10 mouse cellular contexts compared by ENCODE assay signal in the genomic region with DNA sequence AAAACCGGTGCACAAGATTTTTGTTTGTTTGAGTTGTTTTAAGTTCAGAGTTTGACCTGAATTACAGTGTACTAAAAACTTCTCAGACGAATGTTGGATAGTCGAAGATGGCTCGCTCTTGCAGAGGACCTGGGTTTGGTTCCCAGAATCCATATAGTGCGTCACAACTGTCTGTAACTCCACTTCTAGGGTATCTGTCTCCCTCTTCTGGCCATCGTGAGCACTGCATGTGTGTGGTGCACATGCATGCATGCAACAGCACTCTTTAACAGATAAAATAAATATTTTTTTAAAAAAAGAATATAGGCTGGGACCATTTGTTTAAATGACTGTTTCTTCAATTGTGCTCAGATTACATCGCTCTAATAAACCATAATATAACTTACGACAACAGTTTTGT. TPM values are rescaled to one million over a fixed set of nuclear protein-coding genes. Genes with fewer than 3 reads are reported as not detected.
DNase-seq lines count a peak whose midpoint lies in the region; ATAC-seq and TF ChIP-seq lines count a peak whose summit lies in the region.
"Had no signal": no experiment of that assay in that cellular context is flagged by ENCODE, and none has a peak within 500 bp of the region (broad histone marks: within the 10 kb centered on the region; RNA-seq: fewer than 3 reads in every experiment).

No protein-coding gene starts in this region.

- H3K9ac ChIP-seq in liver, embryonic 11.5 days (ENCODE audit: low read depth, low read length), result no peak overlapping the region

- H3K27me3 ChIP-seq in cerebellum, adult 2 months (ENCODE audit: control insufficient read depth, insufficient read depth, low read length), result no peaks in the 10 kb centered on the region
- H3K27me3 ChIP-seq in liver, embryonic 11.5 days (replicated peaks; ENCODE audit: control insufficient read depth, insufficient read depth, low read length), result no peaks in the 10 kb centered on the region

- H3K4me1 ChIP-seq in cerebellum, adult 2 months (ENCODE audit: control insufficient read depth, insufficient read depth, low read length), result no peaks in the 10 kb centered on the region; the same call in 1 of the 2 replicates
- peaks cover 8% of the 10 kb centered on the region for H3K4me1 ChIP-seq in liver, embryonic 11.5 days (replicated peaks; ENCODE audit: control insufficient read depth, insufficient read depth, low read length)
- H3K4me1 ChIP-seq in embryonic fibroblast, embryonic 13.5 days (ENCODE audit: control insufficient read depth, insufficient read depth, low read length), result no peaks in the 10 kb centered on the region; the same call in 1 of the 2 replicates

- no peak for DNase-seq in cerebellum, adult 2 months
- DNase-seq in cerebellum, postnatal 36 days, result no peak
- DNase-seq in liver, result peak; percentile 52
- DNase-seq in liver, embryonic 11.5 days (ENCODE audit: low spot score), result no peak
- DNase-seq in thymus, postnatal 0 days (ENCODE audit: low spot score), result peak; percentile 29
- no peak for DNase-seq in layer of hippocampus, adult 9-11 months
- DNase-seq: right cerebral cortex, postnatal 14 days had no signal

- no peak overlapping the region for H3K27ac ChIP-seq in cerebellum, adult 2 months (ENCODE audit: insufficient read depth, low read length)
- no peak overlapping the region for H3K27ac ChIP-seq in liver, embryonic 11.5 days (ENCODE audit: low read depth, low read length)
- H3K27ac ChIP-seq in embryonic fibroblast, embryonic 13.5 days (ENCODE audit: insufficient read depth, low read length), result no peak overlapping the region

- TF ChIP-seq POLR2A in cerebellum, adult 2 months (IDR thresholded peaks at IDR 0.05; ENCODE audit: borderline replicate concordance, insufficient read depth, low read length), result no peak
- no peak for TF ChIP-seq POLR2A in embryonic fibroblast, embryonic 13.5 days (IDR thresholded peaks at IDR 0.05; ENCODE audit: low read depth, low read length)

- no peaks in the 10 kb centered on the region for H3K36me3 ChIP-seq in liver, embryonic 11.5 days (ENCODE audit: control insufficient read depth, insufficient read depth, low read length)

- 0 out of 2 replicates have a peak, but pooled peaks cover 3% of the 10 kb centered on the region for H3K9me3 ChIP-seq in liver, embryonic 11.5 days (ENCODE audit: control insufficient read depth, low read length)

- no peak for ATAC-seq in liver, embryonic 11.5 days (replicated peaks; ENCODE audit: low FRiP score)
- no peak for ATAC-seq in erythroid progenitor cell, adult 5-6 weeks (replicated peaks; ENCODE audit: low FRiP score, poor library complexity, severe bottlenecking)

- peak; percentile 22; the same call in 1 of the 2 replicates for TF ChIP-seq CTCF in cerebellum, adult 2 months (IDR thresholded peaks at IDR 0.05; ENCODE audit: borderline replicate concordance, insufficient read depth, low read depth, low read length)
- peak; percentile 52; the same call in 1 of the 2 replicates for TF ChIP-seq CTCF in embryonic fibroblast, embryonic 13.5 days (IDR thresholded peaks at IDR 0.05; ENCODE audit: borderline replicate concordance, insufficient read depth, low read length)

- 83% methylated on average over 8 of the region's 8 CpGs for WGBS in cerebellum, adult 2 months
- WGBS in liver, embryonic 11.5 days, result 77% methylated on average over 8 of the region's 8 CpGs

- H3K4me3 ChIP-seq in cerebellum, adult 2 months (replicated peaks; ENCODE audit: insufficient read depth, low read depth, low read length), result no peak overlapping the region
- H3K4me3 ChIP-seq in liver, embryonic 11.5 days (ENCODE audit: low read depth, low read length), result no peak overlapping the region
- no peak overlapping the region for H3K4me3 ChIP-seq in embryonic fibroblast, embryonic 13.5 days (ENCODE audit: insufficient read depth, low read length)

- no peak overlapping the region for H3K4me2 ChIP-seq in liver, embryonic 11.5 days

RNA-seq across cellular contexts. Expression of a gene that starts 3.1 kb away (rescaled TPM):
- 26.6 and 26.8 TPM in 2 replicates for polyA plus RNA-seq in cerebellum, adult 2 months (2012; rRNA removed)
- 4.5 and 5.4 TPM in 2 replicates for polyA plus RNA-seq in liver, embryonic 11.5 days (2014; fragmentation: Nextera tagmentation; extraction: Ambion mirVana)
- 23.8 and 30.2 TPM in 2 replicates for polyA plus RNA-seq in embryonic fibroblast, embryonic 13.5 days (2011; ENCODE audit: insufficient read length, low read depth, missing spikeins)
- 3.4 and 3.6 TPM in 2 replicates for polyA plus RNA-seq in thymus, postnatal 0 days (2015; fragmentation: Nextera tagmentation; extraction: Ambion mirVana)
- total RNA-seq in erythroid progenitor cell, adult 5-6 weeks (2015; ENCODE audit: low replicate concordance), result 0.36 and 0.42 TPM in 2 replicates
- total RNA-seq in erythroid progenitor cell, adult 5-6 weeks (2017; ENCODE audit: low replicate concordance), result 0.38 and 0.64 TPM in 2 replicates

RNA-seq across cellular contexts. Expression of a gene that starts 19.6 kb away (rescaled TPM):
- not detected in 2 replicates for polyA plus RNA-seq in cerebellum, adult 2 months (2012; rRNA removed)
- not detected in 2 replicates for polyA plus RNA-seq in liver, embryonic 11.5 days (2014; fragmentation: Nextera tagmentation; extraction: Ambion mirVana)
- polyA plus RNA-seq in embryonic fibroblast, embryonic 13.5 days (2011; ENCODE audit: insufficient read length, low read depth, missing spikeins), result not detected in 2 replicates
- polyA plus RNA-seq in thymus, postnatal 0 days (2015; fragmentation: Nextera tagmentation; extraction: Ambion mirVana), result not detected in 2 replicates
- total RNA-seq in erythroid progenitor cell, adult 5-6 weeks (2015; ENCODE audit: low replicate concordance), result not detected in 2 replicates
- total RNA-seq in erythroid progenitor cell, adult 5-6 weeks (2017; ENCODE audit: low replicate concordance), result not detected in 2 replicates
- polyA plus RNA-seq: liver, embryonic 16.5 days had no signal

RNA-seq across cellular contexts. Expression of a gene that starts 26.3 kb away (rescaled TPM):
- 2.3 and 2.8 TPM in 2 replicates for polyA plus RNA-seq in cerebellum, adult 2 months (2012; rRNA removed)
- 4.1 and 4.4 TPM in 2 replicates for polyA plus RNA-seq in liver, embryonic 11.5 days (2014; fragmentation: Nextera tagmentation; extraction: Ambion mirVana)
- 1.5 and 2.3 TPM in 2 replicates for polyA plus RNA-seq in embryonic fibroblast, embryonic 13.5 days (2011; ENCODE audit: insufficient read length, low read depth, missing spikeins)
- polyA plus RNA-seq in thymus, postnatal 0 days (2015; fragmentation: Nextera tagmentation; extraction: Ambion mirVana), result 4.1 and 4.3 TPM in 2 replicates
- 2.1 and 3.2 TPM in 2 replicates for total RNA-seq in erythroid progenitor cell, adult 5-6 weeks (2015; ENCODE audit: low replicate concordance)
- 0.83 and 0.90 TPM in 2 replicates for total RNA-seq in erythroid progenitor cell, adult 5-6 weeks (2017; ENCODE audit: low replicate concordance)

RNA-seq across cellular contexts. Expression of a gene that starts 44.9 kb away (rescaled TPM):
- 7.6 and 9.1 TPM in 2 replicates for polyA plus RNA-seq in cerebellum, adult 2 months (2012; rRNA removed)
- 26.8 and 27.2 TPM in 2 replicates for polyA plus RNA-seq in liver, embryonic 11.5 days (2014; fragmentation: Nextera tagmentation; extraction: Ambion mirVana)
- polyA plus RNA-seq in embryonic fibroblast, embryonic 13.5 days (2011; ENCODE audit: insufficient read length, low read depth, missing spikeins), result 5.7 and 9.3 TPM in 2 replicates
- polyA plus RNA-seq in thymus, postnatal 0 days (2015; fragmentation: Nextera tagmentation; extraction: Ambion mirVana), result 30.1 and 33.9 TPM in 2 replicates
- total RNA-seq in erythroid progenitor cell, adult 5-6 weeks (2015; ENCODE audit: low replicate concordance), result 5.8 and 7.1 TPM in 2 replicates
- 7.3 and 18.7 TPM in 2 replicates for total RNA-seq in erythroid progenitor cell, adult 5-6 weeks (2017; ENCODE audit: low replicate concordance)

Comparison
In these comparisons a context has a peak if more than half of its experiments do, and no peak if none do; other contexts are left out.
1. DNase-seq: peak in liver (single experiment) and thymus, postnatal 0 days (single experiment); none in cerebellum, adult 2 months (0 of 2), cerebellum, postnatal 36 days (0 of 2), liver, embryonic 11.5 days (single experiment) and layer of hippocampus, adult 9-11 months (single experiment).